Mouse (Mus musculus): ENCODE data around the gene Cntd1. TPM values are rescaled to one million over a fixed set of nuclear protein-coding genes. Genes with fewer than 3 reads are reported as not detected.
A peak's percentile ranks its signal among the peaks of the same experiment; 100 is the strongest.
"Not testable (repeated sequence)": the region's sequence is repeated elsewhere in the genome, so short reads cannot be mapped to it uniquely, and the experiment has no call there.

Cntd1 gene
- total RNA-seq, 2 experiments from 2014 or later, result 0.42 to 0.84 TPM

- intact Hi-C loops (cut with DNase I), result no loop called here
- no peak for DNase-seq (ENCODE audit: low spot score in 2 of 2)
Observed at GRCm38 (mm10) chr11:101324763-101325162, 46.0 kb downstream of the Cntd1 start, which contains the start of gene Aoc2. TSS of gene Aoc2 (plus strand) at chr11:101325063.

GRCm38 (mm10) chr11:101325201-101325600, 46.4 kb downstream of the Cntd1 start:
- DNase-seq (ENCODE audit: low spot score in 2 of 2); intact Hi-C loops (cut with DNase I): not testable (repeated sequence)

DNA sequence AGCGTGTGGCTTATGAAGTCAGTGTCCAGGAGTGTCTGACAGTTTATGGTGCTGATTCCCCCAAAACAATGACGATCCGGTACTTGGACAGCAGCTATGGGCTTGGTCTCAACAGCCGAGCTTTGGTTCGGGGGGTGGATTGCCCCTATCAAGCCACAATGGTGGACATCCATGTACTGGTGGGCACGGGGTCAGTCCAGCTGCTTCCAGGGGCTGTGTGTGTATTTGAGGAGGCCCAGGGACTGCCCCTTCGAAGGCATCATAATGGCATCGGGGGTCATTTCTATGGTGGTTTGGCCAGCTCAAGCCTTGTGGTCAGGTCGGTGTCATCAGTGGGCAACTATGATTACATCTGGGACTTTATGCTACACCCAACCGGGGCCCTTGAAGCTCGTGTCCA, 47.3 kb downstream of the Cntd1 start:
- DNase-seq (ENCODE audit: low spot score in 2 of 2), result no peak
- intact Hi-C loops (cut with DNase I), result no loop called here

DNA sequence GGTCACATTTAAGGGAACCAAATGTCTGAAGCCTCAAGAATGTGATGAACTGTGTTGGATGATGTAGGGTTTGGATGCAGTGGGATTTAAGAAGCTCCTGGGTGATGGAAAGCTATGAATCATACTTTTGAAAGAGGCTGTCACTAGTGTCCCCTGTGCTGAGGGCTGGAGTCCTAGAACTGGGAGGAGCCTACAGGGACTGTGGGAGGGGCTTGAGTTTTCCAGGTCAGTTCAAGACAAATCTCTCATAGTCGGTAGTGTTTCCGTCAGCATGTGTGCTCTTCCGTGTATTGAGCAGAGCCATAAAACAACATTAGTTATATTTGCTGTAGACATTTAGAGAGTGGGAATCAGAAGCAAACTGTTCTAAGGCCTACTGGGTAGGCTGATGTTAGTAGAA, 48.5 kb downstream of the Cntd1 start:
- DNase-seq (ENCODE audit: low spot score in 2 of 2), result no peak
- intact Hi-C loops (cut with DNase I), result no loop called here

DNA sequence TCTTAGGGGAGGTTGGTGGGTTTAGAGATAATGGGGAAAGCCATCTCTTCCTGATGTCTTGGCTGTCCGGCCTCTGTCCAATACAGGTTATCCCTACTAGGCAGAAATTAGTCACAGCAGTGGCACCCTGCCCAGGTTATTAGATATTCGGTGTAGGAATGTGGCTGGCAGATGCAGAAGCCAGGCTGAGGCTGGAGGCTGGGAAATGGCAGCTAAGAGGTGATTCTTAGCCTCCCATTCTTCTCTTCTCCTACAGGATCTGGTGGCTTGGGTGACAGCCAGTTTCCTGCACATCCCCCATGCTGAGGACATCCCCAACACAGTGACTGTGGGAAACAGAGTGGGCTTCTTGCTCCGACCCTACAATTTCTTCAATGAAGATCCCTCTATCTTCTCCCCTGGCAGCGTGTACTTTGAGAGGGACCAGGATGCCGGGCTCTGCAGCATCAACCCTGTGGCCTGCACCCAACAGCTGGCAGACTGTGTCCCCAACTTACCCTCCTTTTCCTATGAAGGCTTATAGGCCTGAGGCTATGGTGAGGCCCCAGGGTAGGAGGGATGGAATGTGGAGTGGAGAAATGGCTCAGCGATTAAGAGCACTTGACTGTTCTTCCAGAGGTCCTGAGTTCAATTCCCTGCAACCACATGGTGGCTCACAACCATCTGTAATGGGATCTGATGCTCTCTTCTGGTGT, 50.3 kb downstream of the Cntd1 start:
- intact Hi-C loops (cut with DNase I), result no loop called here
- DNase-seq (ENCODE audit: low spot score in 2 of 2), result peak; percentile 28 to 35

DNA sequence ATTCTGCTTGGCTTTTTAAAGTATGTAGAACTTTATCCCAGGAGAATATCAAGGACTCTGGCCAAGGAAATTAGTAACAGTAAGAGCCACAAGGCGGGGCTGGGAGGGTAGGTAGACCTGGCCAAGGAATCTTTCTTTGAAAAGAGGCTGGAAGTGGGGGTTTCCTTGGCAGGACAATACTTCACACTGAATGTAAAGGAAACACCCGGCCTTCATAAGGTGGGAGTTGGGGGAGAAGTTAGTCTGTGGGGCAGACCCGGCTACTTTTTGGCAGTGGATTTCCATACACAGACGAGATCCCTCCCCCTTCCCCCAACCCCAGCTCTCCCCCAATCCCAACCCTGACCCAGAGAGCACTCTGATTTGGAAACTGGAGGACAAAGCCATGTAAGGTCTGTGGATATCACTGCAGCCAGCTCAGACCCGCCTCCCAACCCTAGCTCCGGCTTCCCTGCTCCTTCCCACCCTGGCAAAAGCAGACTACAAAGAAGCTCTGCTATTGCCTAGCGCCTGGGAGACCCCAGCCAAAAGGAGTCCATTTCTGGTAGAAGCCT, 51.6 kb downstream of the Cntd1 start, which contains the start of gene Aoc3:
Aoc3 (plus strand) TSS at position 235 of the 554 bp plus-strand sequence.
- no peak for DNase-seq (ENCODE audit: low spot score in 2 of 2)
- intact Hi-C loops (cut with DNase I), result no loop called here

DNA sequence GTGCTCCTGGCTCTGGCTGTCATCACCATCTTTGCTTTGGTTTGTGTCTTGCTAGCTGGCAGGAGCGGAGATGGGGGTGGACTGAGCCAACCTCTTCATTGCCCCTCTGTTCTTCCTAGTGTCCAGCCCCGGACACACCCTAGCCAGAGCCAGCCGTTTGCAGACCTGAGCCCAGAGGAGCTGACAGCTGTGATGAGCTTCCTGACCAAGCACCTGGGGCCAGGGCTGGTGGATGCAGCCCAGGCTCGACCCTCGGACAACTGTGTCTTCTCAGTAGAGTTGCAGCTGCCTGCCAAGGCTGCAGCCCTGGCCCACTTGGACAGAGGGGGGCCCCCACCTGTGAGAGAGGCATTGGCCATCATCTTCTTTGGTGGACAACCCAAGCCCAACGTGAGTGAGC, 52.1 kb downstream of the Cntd1 start:
- intact Hi-C loops (cut with DNase I); DNase-seq (ENCODE audit: low spot score in 2 of 2): not testable (repeated sequence)

- intact Hi-C loops (cut with DNase I), result no loop called here
- no peak for DNase-seq (ENCODE audit: low spot score in 2 of 2)
Observed at GRCm38 (mm10) chr11:101332537-101332936, 53.7 kb downstream of the Cntd1 start.

DNA sequence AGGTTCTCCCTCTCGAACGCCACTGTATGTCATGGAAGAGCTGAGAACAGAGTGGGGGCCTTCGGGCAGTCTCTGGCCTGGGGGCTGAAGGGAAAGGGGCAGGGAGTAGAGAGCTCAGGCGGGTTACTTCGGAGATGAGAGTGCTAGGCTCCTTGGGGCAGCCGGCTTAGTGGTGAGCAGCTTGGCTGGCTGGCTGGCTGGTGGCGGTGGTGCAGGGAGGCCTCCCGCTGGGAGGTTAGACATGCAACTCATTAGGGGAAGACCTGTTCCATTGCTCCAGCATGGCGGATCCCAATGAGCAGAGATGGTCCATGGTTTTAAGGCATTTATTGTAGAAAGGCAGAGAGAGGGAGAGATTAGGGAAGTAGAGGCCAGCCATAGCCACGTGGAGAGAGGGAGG, 55.2 kb downstream of the Cntd1 start:
- intact Hi-C loops (cut with DNase I), result no loop called here

DNA sequence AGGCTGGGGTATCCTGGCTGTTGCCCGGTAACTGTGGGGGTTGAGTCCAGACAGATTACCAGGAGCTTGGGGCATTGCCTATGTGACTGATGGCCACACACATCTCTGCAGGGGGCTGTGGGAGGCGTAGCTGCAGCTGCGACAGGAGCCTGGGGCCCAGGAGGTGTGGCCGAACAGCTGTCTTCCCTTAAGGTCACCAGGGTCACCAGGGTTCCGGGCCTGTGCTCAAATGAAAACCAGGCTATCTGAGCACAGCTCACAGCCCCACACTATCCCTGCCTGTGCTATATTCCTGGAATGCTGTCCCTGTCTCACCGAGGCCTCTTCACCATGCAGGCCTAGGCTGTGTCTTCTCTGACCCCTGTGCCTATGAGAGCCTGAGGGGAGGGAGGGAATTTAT, 55.7 kb downstream of the Cntd1 start:
- intact Hi-C loops (cut with DNase I), result no loop called here
- DNase-seq (ENCODE audit: low spot score in 2 of 2), result no peak

More for the DNA sequence above, 55.2 kb downstream of the Cntd1 start:
- DNase-seq (ENCODE audit: low spot score in 2 of 2), result no peak

DNA sequence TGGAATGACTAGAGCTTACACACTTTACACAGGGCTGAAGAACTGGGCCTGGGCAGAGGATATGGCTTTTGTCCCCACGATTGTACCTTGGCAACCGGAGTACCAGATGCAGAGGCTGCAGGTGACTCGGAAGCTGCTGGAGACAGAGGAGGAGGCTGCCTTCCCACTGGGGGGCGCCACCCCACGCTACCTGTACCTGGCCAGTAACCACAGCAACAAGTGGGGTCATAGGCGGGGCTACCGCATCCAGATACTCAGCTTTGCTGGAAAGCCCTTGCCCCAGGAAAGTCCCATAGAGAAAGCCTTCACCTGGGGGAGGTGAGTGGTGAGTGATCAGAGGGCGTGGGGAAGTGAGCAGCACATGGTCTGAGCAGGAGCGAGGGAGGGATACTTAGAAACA, 56.9 kb downstream of the Cntd1 start:
- intact Hi-C loops (cut with DNase I), result no loop called here

GRCm38 (mm10) chr11:101338123-101338760, 59.4 kb downstream of the Cntd1 start:
- no peak for DNase-seq (ENCODE audit: low spot score in 2 of 2)
- intact Hi-C loops (cut with DNase I), result no loop called here

More for the DNA sequence above, 56.9 kb downstream of the Cntd1 start:
- DNase-seq (ENCODE audit: low spot score in 2 of 2), result no peak

Other genes with a start within 250 kb of the Cntd1 start
- 1 to 10 TPM; 8.8 to 9.1 TPM for gene Naglu, start 209.0 kb upstream of the Cntd1 start, total RNA-seq (2021)
- gene Hsd17b1, start 200.6 kb upstream of the Cntd1 start, total RNA-seq (2021), result under 1 TPM; 0.70 to 0.79 TPM
- gene Coasy, start 196.4 kb upstream of the Cntd1 start, total RNA-seq (2021), result 10 to 100 TPM; 22.7 to 26.3 TPM
- 10 to 100 TPM; 38.9 to 41.8 TPM for gene Mlx, start 191.7 kb upstream of the Cntd1 start, total RNA-seq (2021)
- 1 to 10 TPM; 2.1 to 3.1 TPM for gene Psmc3ip, start 183.6 kb upstream of the Cntd1 start, total RNA-seq (2021)
- gene Retreg3, start 159.1 kb upstream of the Cntd1 start, total RNA-seq (2021), result 10 to 100 TPM; 53.8 to 58.0 TPM
- gene Tubg1, start 159.1 kb upstream of the Cntd1 start, total RNA-seq (2021), result 10 to 100 TPM; 45.7 to 49.2 TPM
- gene Tubg2, start 123.1 kb upstream of the Cntd1 start, total RNA-seq (2021), result 10 to 100 TPM; 49.7 to 62.4 TPM
- gene Cntnap1, start 108.5 kb upstream of the Cntd1 start, total RNA-seq (2021), result 100 to 1,000 TPM; 167 to 172 TPM
- 10 to 100 TPM; 12.3 TPM for gene Plekhh3, start 107.7 kb upstream of the Cntd1 start, total RNA-seq (2021)
- gene Ccr10, start 103.6 kb upstream of the Cntd1 start, total RNA-seq (2021), result under 1 TPM in 1 of 2 experiments, not detected in 1; 0.37 TPM
- 10 to 100 TPM; 47.8 to 52.1 TPM for gene Ezh1, start 52.5 kb upstream of the Cntd1 start, total RNA-seq (2021)
- 10 to 100 TPM; 33.2 to 39.4 TPM for gene Ramp2, start 33.0 kb upstream of the Cntd1 start, total RNA-seq (2021)
- gene Vps25, start 25.3 kb upstream of the Cntd1 start, total RNA-seq (2021), result 10 to 100 TPM; 62.0 to 63.0 TPM
- gene Wnk4, start 18.4 kb upstream of the Cntd1 start, total RNA-seq (2021), result 1 to 10 TPM; 4.3 to 8.4 TPM
- gene Coa3, start 102 bp downstream of the Cntd1 start, total RNA-seq (2021), result 100 to 1,000 TPM in 1 of 2 experiments, 10 to 100 TPM in 1; 97.7 to 112 TPM
- gene Becn1, start 23.3 kb downstream of the Cntd1 start, total RNA-seq (2021), result 100 to 1,000 TPM; 206 to 237 TPM
- 100 to 1,000 TPM; 114 to 133 TPM for gene Psme3, start 37.2 kb downstream of the Cntd1 start, total RNA-seq (2021)
- gene Aoc2, start 46.1 kb downstream of the Cntd1 start, total RNA-seq (2021), result 1 to 10 TPM; 4.4 to 7.2 TPM
- gene Aoc3, start 51.6 kb downstream of the Cntd1 start, total RNA-seq (2021), result under 1 TPM; 0.76 to 0.79 TPM
- gene G6pc, start 88.5 kb downstream of the Cntd1 start, total RNA-seq (2021), result not detected
- 10 to 100 TPM; 42.1 to 45.6 TPM for gene Aarsd1, start 138.6 kb downstream of the Cntd1 start, total RNA-seq (2021)
- 1 to 10 TPM; 5.5 to 7.6 TPM for gene Gm27029, start 145.8 kb downstream of the Cntd1 start, total RNA-seq (2021)
- gene Rundc1, start 146.1 kb downstream of the Cntd1 start, total RNA-seq (2021), result 10 to 100 TPM; 32.7 to 40.6 TPM
- 1 to 10 TPM; 3.3 to 4.7 TPM for gene Ptges3l, start 146.3 kb downstream of the Cntd1 start, total RNA-seq (2021)
- gene Rpl27, start 163.3 kb downstream of the Cntd1 start, total RNA-seq (2021), result 10 to 100 TPM; 32.6 to 46.9 TPM
- 1 to 10 TPM; 3.2 to 3.4 TPM for gene Ifi35, start 169.4 kb downstream of the Cntd1 start, total RNA-seq (2021)
- gene Rnd2, start 186.0 kb downstream of the Cntd1 start, total RNA-seq (2021), result 100 to 1,000 TPM; 139 to 164 TPM
- gene Vat1, start 187.2 kb downstream of the Cntd1 start, total RNA-seq (2021), result 10 to 100 TPM; 33.9 to 36.1 TPM

All from left cerebral cortex, postnatal 36 days (tissue).